Mouse (Mus musculus) forebrain, embryonic 11.5 days (tissue): Measurements from ENCODE around the gene Lgr4. TPM values are rescaled to one million over a fixed set of nuclear protein-coding genes. Genes with fewer than 3 reads are reported as not detected.
"Not testable (repeated sequence)": the region's sequence is repeated elsewhere in the genome, so short reads cannot be mapped to it uniquely, and the experiment has no call there.

Experiments used
- ATAC-seq: fragments of 200-750 bp; cut with Nextera tagmentation; replicated peaks from 2 replicates; pipeline ENCODE4 v1.8.0; 2017; ENCODE audit warnings: moderate TSS enrichment; ENCODE audit not compliant: low FRiP score
- DNase-seq: peaks from one replicate; pipeline ENCODE4 v3.0.0-alpha.2; 2017; ENCODE audit warnings: low spot score
- H3K27ac ChIP-seq: fragments of 300-500 bp; sonication (generic); 2 replicates; pipeline ENCODE4 v1.5.1; 2014; ENCODE audit warnings: low read depth, low read length
- H3K27me3 ChIP-seq: fragments of 300-500 bp; sonication (generic); 2 replicates; pipeline ENCODE4 v1.6.1; 2014; ENCODE audit warnings: mild to moderate bottlenecking, low read length, mixed read lengths; ENCODE audit not compliant: control insufficient read depth, insufficient read depth
- H3K36me3 ChIP-seq: fragments of 300-500 bp; sonication (generic); 2 replicates; pipeline ENCODE4 v1.6.1; 2014; ENCODE audit warnings: mild to moderate bottlenecking, low read length, moderate library complexity, mixed read lengths; ENCODE audit not compliant: control insufficient read depth, insufficient read depth
- H3K4me1 ChIP-seq: fragments of 300-500 bp; sonication (generic); replicated peaks from 2 replicates; pipeline ENCODE4 v1.6.1; 2014; ENCODE audit warnings: low read length, mixed read lengths; ENCODE audit not compliant: control insufficient read depth, insufficient read depth
- H3K4me2 ChIP-seq: fragments of 300-500 bp; sonication (generic); 2 replicates; pipeline ENCODE4 v1.6.1; 2014; ENCODE audit warnings: low read depth, mild to moderate bottlenecking, low read length, moderate library complexity, mixed read lengths; ENCODE audit not compliant: severe bottlenecking
- H3K4me3 ChIP-seq: fragments of 300-500 bp; sonication (generic); 2 replicates; pipeline ENCODE4 v1.5.1; 2014; ENCODE audit warnings: low read depth, low read length
- H3K9ac ChIP-seq: fragments of 300-500 bp; sonication (generic); 2 replicates; pipeline ENCODE4 v1.6.1; 2014; ENCODE audit warnings: low read length
- H3K9me3 ChIP-seq: fragments of 300-500 bp; sonication (generic); 2 replicates; pipeline ENCODE4 v1.6.1; 2016; ENCODE audit warnings: low read length, mixed read lengths; ENCODE audit not compliant: control insufficient read depth
- WGBS: fragments of 180-500 bp; shearing (Covaris S2); extraction: QIAGEN DNeasy Blood & Tissue Kit; methylation state at CpG from one replicate; pipeline ENCODE4 v1.1.7; 2014; 5-methylcytosine and 5-hydroxymethylcytosine counted together
- polyA plus RNA-seq: library from polyadenylated mRNA; unstranded; fragments of >200 nt; fragmentation: Nextera tagmentation; extraction: Ambion mirVana; gene quantifications from 2 replicates; pipeline ENCODE4 v1.2.1, GENCODE M21; 2014

Lgr4 gene
- 8.6 TPM in 2 replicates for polyA plus RNA-seq

GRCm38 (mm10) chr2:109917496-109918413 lies at the start of gene Lgr4:
Gene Lgr4, plus strand, starts transcription at chr2:109917647.
- peaks cover 13% of the 10 kb centered on the region for H3K27me3 ChIP-seq
- H3K36me3 ChIP-seq, result no peaks in the 10 kb centered on the region
- peak within 1 kb of the TSS; percentile 88 for H3K4me2 ChIP-seq
- under 1% methylated on average over 106 of the region's 111 CpGs for WGBS
- no peaks in the 10 kb centered on the region for H3K9me3 ChIP-seq
- H3K27ac ChIP-seq, result peak within 1 kb of the TSS; percentile 90
- peak; percentile 97 for DNase-seq
- H3K4me3 ChIP-seq, result peak within 1 kb of the TSS; percentile 73
- peaks cover 6% of the 10 kb centered on the region; the same call in 1 of the 2 replicates for H3K4me1 ChIP-seq
- ATAC-seq, result peak; percentile 98
- H3K9ac ChIP-seq, result peak within 1 kb of the TSS; percentile 82

GRCm38 (mm10) chr2:109879429-109879828 lies 38.0 kb upstream of the Lgr4 start:
- not testable (repeated sequence) for H3K4me3 ChIP-seq, H3K4me2 ChIP-seq, H3K36me3 ChIP-seq, H3K9me3 ChIP-seq, H3K27ac ChIP-seq, H3K4me1 ChIP-seq, H3K27me3 ChIP-seq, H3K9ac ChIP-seq, ATAC-seq, DNase-seq
- 86% methylated on average over 4 of the region's 4 CpGs for WGBS

- no peak overlapping the region for H3K9ac ChIP-seq
- no peaks in the 10 kb centered on the region for H3K4me1 ChIP-seq
- no peaks in the 10 kb centered on the region for H3K36me3 ChIP-seq
- no peaks in the 10 kb centered on the region for H3K9me3 ChIP-seq
- ATAC-seq (no peak), DNase-seq (no peak)
- H3K27ac ChIP-seq, result no peak overlapping the region
- no peak overlapping the region for H3K4me2 ChIP-seq
- no peaks in the 10 kb centered on the region for H3K27me3 ChIP-seq
- no peak overlapping the region for H3K4me3 ChIP-seq
- 66% methylated on average over 2 of the region's 2 CpGs for WGBS
Observed at GRCm38 (mm10) chr2:109881111-109881510, 36.3 kb upstream of the Lgr4 start.

GRCm38 (mm10) chr2:109881625-109882024 lies 35.8 kb upstream of the Lgr4 start:
- no peak for DNase-seq
- no peak overlapping the region for H3K9ac ChIP-seq
- H3K4me1 ChIP-seq, result no peaks in the 10 kb centered on the region
- no peaks in the 10 kb centered on the region for H3K9me3 ChIP-seq
- no peaks in the 10 kb centered on the region for H3K27me3 ChIP-seq
- H3K27ac ChIP-seq, result no peak overlapping the region
- no peaks in the 10 kb centered on the region for H3K36me3 ChIP-seq
- H3K4me2 ChIP-seq, result no peak overlapping the region
- H3K4me3 ChIP-seq, result no peak overlapping the region
- WGBS, result 63% methylated on average over 1 of the region's 1 CpGs
- ATAC-seq, result no peak

GRCm38 (mm10) chr2:109884106-109884505 lies 33.3 kb upstream of the Lgr4 start:
- Histone ChIP-seq H3K9me3 (no peaks in the 10 kb centered on the region), H3K4me2 (no peak overlapping the region), H3K9ac (no peak overlapping the region), H3K36me3 (no peaks in the 10 kb centered on the region), H3K4me3 (no peak overlapping the region), H3K27me3 (no peaks in the 10 kb centered on the region), H3K4me1 (no peaks in the 10 kb centered on the region), H3K27ac (no peak overlapping the region)
- 79% methylated on average over 4 of the region's 4 CpGs for WGBS
- ATAC-seq, result no peak
- no peak for DNase-seq

GRCm38 (mm10) chr2:109884507-109884906 lies 32.9 kb upstream of the Lgr4 start:
- ATAC-seq, result no peak
- no peak for DNase-seq
- Histone ChIP-seq H3K4me3 (no peak overlapping the region), H3K4me2 (no peak overlapping the region), H3K4me1 (no peaks in the 10 kb centered on the region), H3K27ac (no peak overlapping the region), H3K27me3 (no peaks in the 10 kb centered on the region), H3K9ac (no peak overlapping the region), H3K9me3 (no peaks in the 10 kb centered on the region), H3K36me3 (no peaks in the 10 kb centered on the region)
- 73% methylated on average over 4 of the region's 4 CpGs for WGBS

- peaks cover 5% of the 10 kb centered on the region; the same call in 1 of the 2 replicates for H3K4me1 ChIP-seq
- peak overlapping the region; percentile 95; the same call in 1 of the 2 replicates for H3K9ac ChIP-seq
- no peaks in the 10 kb centered on the region for H3K27me3 ChIP-seq
- peak overlapping the region; percentile 31; the same call in 1 of the 2 replicates for H3K4me2 ChIP-seq
- ATAC-seq (no peak), DNase-seq (no peak)
- peak overlapping the region; percentile 95 for H3K4me3 ChIP-seq
- H3K27ac ChIP-seq, result no peak overlapping the region
- H3K36me3 ChIP-seq, result 0 out of 2 replicates have a peak, but pooled peaks cover 2% of the 10 kb centered on the region
- 40% methylated on average over 4 of the region's 4 CpGs for WGBS
- H3K9me3 ChIP-seq, result no peaks in the 10 kb centered on the region
Observed at GRCm38 (mm10) chr2:109890068-109890467, 27.4 kb upstream of the Lgr4 start.

GRCm38 (mm10) chr2:109890597-109890996 lies 26.9 kb upstream of the Lgr4 start, which contains the start of gene Lin7c:
Gene Lin7c, plus strand, starts transcription at chr2:109890853.
- DNase-seq (peak; percentile 96), ATAC-seq (peak; percentile 100)
- H3K9me3 ChIP-seq, result no peaks in the 10 kb centered on the region
- under 1% methylated on average over 41 of the region's 42 CpGs for WGBS
- H3K4me3 ChIP-seq, result peak within 1 kb of the TSS; percentile 95
- H3K9ac ChIP-seq, result peak within 1 kb of the TSS; percentile 95
- H3K36me3 ChIP-seq, result peaks cover 4% of the 10 kb centered on the region; the same call in 1 of the 2 replicates
- H3K4me1 ChIP-seq, result peaks cover 5% of the 10 kb centered on the region; the same call in 1 of the 2 replicates
- H3K27ac ChIP-seq, result peak within 1 kb of the TSS; percentile 71
- H3K27me3 ChIP-seq, result no peaks in the 10 kb centered on the region
- H3K4me2 ChIP-seq, result peak within 1 kb of the TSS; percentile 89
